Mouse (Mus musculus) left cerebral cortex, adult 6 months (tissue): Measurements from ENCODE around the gene Glul. TPM values are rescaled to one million over a fixed set of nuclear protein-coding genes. Genes with fewer than 3 reads are reported as not detected.

ENCODE experiments used
- long read RNA-seq, 2 experiments: library from polyadenylated mRNA; unstranded; transcript quantifications; one replicate each; pipeline ENCODE4 v2.0.0; 2019 to 2020
- polyA plus RNA-seq: library from polyadenylated mRNA; unstranded; fragments of <200 nt; fragmentation: Nextera tagmentation; gene quantifications from 2 replicates; pipeline ENCODE4 v1.2.3, GENCODE M21; 2021

The Glul gene
- polyA plus RNA-seq = 102 and 229 TPM in 2 replicates
- long read RNA-seq, experiment 1, transcript Glul-201 (7 exons, 2,792 nt) = major isoform, 179 of 228 reads
- long read RNA-seq, experiment 1, partial matches to known transcripts = 24 of 228 reads
- long read RNA-seq, experiment 1, other reads (novel, unspliced or antisense) = 25 of 228 reads
- long read RNA-seq, experiment 2, transcript Glul-201 (7 exons, 2,792 nt) = major isoform, 224 of 370 reads
- long read RNA-seq, experiment 2, partial matches to known transcripts = 86 of 370 reads
- long read RNA-seq, experiment 2, other reads (novel, unspliced or antisense) = 60 of 370 reads

DNA sequence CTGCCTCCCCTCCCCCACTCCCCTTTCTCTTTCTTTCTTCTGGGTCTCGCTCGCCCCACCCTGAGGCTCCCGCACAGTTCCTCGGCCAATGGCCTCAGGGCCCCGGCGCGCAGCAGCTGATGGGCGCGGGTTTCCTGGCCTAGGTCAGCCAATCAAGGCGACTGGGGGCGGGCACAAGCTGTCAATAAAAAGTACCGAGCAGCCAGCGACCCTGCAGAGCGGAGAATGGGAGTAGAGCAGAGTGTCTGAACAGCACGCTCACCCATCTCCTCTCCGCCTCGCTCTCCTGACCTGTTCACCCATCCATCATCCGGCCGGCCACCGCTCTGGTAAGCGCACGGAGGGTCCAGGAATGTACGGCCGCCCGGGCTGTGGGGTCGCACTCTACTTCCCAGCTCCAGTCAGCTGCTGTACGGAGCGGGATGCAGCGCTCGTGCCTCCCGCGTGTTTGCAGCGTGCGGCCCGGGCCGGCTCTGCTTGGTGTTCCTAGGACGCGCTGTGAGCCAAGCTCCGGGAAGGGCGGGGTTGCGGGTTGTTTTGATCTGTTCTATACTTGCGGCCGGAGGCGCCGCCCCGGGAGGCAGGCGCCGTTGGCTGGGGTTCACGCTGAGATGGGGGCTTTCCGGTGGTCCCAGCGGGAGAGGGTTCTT, at the start of gene Glul, which contains the start of gene Teddm2:
Gene Glul (plus strand): TSS at position 214 of the 650 bp plus-strand sequence.
Gene Teddm2 (minus strand): TSS at position 498 of the 650 bp plus-strand sequence.

GRCm38 (mm10) chr1:153874045-153874444, 25.7 kb upstream of the Glul start, which contains the start of gene Teddm1b:
Gene Teddm1b, plus strand, starts transcription at chr1:153874345.

GRCm38 (mm10) chr1:153891442-153891841, 8.3 kb upstream of the Glul start, which contains the start of gene Teddm1a:
Gene Teddm1a, plus strand, starts transcription at chr1:153891742.

Other genes starting within 250 kb of the Glul start
- gene Rgs8, start 246.9 kb upstream of the Glul start, polyA plus RNA-seq = 11.6 and 12.6 TPM in 2 replicates
- 6.1 and 6.4 TPM in 2 replicates for gene Rgs16, start 159.6 kb upstream of the Glul start, polyA plus RNA-seq
- 4.7 and 7.8 TPM in 2 replicates for gene Rnasel, start 150.5 kb upstream of the Glul start, polyA plus RNA-seq
- gene Rgsl1, start 55.8 kb upstream of the Glul start, polyA plus RNA-seq = 0.33 and 0.39 TPM in 2 replicates
- gene Teddm1b, start 25.6 kb upstream of the Glul start, polyA plus RNA-seq = 0.89 and 1.1 TPM in 2 replicates
- gene Teddm1a, start 8.2 kb upstream of the Glul start, polyA plus RNA-seq = not detected in 2 replicates
- gene Teddm2, start 284 bp downstream of the Glul start, polyA plus RNA-seq = 1.9 and 2.3 TPM in 2 replicates